Mouse (Mus musculus) kidney, adult 8-10 months (tissue): ENCODE measurements around the gene 1700015F17Rik.

ENCODE experiments used
- DNase-seq, 2 experiments: peaks; one replicate each; pipeline ENCODE4 v3.0.0; 2022

Gene 1700015F17Rik

DNA sequence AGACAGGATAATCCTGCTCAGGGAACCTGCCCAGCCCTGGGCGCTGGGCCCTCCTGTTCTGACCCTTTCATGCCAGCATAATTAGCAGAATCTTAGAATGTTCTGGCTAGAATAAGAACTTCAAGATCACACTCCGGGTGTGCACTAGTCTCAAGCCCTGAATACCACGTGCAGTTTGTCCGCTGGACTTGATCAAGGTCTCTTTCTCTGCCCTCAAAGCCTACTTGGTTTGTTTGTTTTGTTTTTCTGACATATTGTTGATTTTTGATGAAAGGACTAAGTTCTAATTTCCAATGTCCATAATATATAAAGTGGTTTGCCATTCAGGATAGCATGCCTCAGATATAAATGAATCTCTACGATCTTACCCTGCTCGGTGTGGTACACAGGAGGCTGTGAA lies at the start of gene 1700015F17Rik:
Gene 1700015F17Rik (minus strand): TSS at position 101 of the 400 bp plus-strand sequence.
- no peak for DNase-seq

DNA sequence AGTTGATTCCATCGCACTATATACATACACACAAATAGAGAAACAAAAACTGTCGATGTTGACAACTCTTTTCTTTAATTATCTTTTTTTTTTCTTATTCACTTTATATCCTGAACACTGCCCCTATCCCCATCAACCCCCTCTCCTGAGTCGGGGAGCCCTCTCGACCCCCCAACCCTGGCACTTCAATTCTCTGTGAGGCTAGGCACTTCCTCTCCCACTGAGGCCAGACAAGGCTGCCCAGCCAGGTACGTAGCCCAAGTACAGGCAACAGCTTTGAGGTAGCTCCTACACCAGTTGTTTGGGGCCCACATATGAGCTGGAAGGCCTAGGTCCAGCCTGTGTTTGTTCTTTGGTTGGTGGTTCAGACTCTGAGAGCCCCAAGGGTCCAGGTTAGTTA lies 36.5 kb upstream of the 1700015F17Rik start:
- no peak for DNase-seq

DNA sequence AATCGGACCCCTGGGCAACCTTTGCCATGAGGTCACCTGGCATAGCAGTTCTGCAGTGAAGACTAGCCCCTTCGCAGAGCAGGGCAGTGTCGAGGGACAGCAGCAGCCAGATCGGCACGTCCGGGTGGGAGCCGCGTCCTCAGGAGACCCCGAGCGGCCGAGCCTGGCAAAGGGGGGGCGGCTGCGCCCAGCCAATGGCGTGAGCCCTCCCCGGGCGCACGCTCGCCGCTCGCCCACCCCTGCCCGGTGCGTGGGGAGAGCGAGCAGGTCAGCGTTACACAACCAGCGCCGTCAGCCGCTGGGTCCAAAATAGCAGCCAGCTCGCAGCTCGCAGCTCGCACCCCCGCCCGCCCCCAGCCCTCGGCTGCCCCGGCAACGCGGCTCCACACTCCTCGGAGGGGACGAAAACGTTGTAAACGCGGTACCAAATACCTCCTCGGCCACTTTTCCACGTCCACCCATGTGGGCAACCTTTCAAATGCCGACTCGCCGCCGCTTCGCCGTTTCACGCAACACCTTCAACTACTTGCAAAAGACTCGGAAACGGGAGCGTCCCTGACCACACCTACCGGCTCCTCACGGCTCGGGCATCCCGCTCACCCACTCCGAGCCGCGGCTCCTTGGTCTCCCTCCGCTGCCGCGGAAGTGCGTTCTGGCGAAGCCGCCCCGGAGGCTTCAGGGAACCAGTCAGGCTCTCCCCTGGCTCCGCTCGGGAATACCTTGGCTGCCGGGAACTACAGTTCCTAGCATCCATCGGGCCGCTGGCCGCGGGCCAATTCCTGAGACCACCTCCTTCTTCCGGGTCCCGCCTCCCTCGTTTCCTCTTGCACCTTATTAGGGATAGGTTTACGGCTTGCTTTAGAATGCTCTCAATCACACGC lies 35.5 kb upstream of the 1700015F17Rik start, which contains the start of gene Cldn12:
Gene Cldn12 (minus strand): TSS at position 763 of the 881 bp plus-strand sequence.
- DNase-seq: peak; percentile 97 to 98

DNA sequence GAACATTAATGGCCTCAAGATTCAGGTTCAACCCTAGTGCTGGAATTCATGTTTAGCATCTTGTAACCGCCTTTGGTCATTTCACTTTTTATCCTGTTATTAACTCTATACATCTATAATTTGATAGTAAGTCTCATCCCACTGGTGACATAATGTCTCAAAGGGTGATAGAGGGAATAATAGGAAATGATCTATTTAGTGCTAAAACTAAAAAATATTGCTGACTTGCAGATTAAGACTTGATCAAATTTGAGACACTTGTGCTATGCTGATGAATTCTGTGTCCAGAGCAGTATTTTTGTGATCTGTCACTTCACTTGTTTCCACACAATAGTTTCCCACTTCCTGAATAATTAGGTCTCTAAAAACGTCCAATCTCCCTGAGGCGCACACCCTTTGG lies 32.5 kb upstream of the 1700015F17Rik start:
- no peak for DNase-seq

DNA sequence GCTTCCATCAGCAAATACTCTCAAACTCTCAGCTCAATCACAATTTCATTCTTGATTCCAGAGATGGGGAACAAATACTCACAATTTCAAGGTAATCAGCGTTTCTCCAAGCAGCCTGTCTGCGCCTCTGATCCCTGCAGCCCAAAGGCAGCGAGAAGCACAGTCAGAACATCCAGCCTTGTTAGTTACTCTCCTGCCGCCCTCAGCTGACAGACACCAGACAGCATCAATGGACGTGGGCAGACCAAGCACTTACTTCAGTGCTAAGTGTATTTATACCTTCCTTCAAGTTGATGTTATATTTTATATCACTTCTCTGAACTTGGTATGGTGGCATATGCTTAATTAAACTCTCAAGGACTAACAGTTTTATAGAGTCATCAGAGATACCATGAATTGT lies 32.0 kb upstream of the 1700015F17Rik start:
- no peak for DNase-seq

DNA sequence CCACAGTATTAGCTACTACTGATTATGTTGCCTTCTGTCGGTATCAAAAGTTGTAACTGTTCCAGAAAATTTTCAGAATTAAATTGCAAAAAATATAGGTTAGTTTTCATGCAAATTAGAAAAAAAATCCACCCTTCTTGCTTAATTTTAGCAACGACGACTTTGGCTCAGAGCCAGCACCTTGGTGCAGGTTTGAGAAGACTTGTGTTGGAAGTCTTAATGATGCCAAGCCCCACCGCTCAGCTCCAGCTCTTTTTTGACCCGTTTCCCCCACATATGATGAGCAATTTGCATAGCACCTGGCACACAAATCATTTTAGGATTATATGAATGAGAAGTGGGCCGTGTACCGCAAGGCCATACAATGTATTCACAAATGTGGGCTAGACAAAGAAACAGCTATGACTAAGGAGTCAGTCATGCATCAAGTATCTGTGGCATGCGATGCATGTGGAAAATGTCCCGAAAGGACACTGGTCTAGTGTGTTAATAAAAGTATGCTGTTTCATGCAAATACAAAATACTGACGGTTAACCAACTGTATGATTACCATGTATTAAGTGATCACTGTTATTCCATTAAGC lies 31.5 kb upstream of the 1700015F17Rik start:
- DNase-seq: no peak

DNA sequence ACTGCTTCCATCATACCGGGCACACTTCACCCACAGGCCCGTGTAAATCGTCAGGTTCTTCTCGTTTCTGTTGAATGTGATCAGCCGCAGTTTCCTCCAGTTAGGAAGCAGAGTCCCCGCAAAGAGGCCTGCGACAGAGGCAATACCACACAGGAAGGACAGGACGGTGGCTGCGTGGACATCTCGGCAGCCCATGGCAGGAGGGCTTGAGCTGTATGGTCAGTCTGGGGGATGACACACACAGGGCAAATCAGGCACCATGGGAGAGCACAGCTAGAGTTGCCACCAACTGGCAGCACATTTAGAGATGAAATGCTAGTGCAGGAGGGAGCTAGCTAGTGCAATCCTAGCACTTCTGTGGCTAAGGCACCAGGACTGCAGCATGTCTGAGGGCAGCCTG lies 29.3 kb upstream of the 1700015F17Rik start:
- DNase-seq: no peak

DNA sequence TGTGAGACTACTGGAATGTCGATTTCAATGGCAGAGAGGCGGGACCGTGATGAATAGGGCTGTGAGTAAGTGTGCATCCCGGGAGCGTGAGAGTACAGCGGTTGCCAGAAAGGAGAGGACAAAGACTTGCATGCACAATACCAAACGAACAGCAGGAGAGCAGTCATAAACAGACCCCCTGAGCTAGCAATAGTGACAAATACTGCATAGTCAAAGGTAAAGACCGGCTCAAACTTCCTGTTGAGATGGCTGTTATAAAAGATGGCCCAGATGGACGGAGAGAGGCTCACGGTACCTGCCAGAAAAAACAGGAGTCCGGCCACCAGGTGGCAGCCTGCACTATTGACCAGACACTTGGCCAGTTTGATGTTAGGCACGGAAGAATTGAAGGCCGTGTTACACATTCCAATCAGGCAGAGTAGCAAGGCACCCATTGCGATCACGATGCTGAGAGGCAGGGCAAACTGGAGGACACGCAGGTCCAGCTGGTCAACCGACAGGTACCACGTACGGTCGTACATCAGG lies 28.8 kb upstream of the 1700015F17Rik start:
- DNase-seq: peak; percentile 50 to 82

DNA sequence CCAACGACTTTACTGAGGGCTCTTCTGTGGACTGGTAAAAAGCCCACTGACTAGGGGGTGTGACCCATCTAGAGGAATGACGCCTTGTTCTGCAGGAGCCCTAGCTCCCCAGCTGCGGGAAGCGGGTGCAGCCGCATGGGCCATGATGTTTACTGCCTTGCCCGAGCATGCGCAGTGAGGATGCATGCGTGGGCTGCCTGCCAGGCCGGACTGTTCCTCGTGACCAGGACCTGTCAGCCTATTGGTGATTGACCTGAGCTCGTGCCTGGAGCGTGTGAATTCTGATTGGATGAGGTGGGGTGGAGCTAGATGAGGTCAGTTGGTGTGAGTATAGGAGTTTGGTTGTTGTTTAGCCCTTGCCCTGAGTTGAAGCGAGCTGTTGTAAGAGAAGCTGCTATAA lies 25.5 kb upstream of the 1700015F17Rik start:
- DNase-seq: no peak

DNA sequence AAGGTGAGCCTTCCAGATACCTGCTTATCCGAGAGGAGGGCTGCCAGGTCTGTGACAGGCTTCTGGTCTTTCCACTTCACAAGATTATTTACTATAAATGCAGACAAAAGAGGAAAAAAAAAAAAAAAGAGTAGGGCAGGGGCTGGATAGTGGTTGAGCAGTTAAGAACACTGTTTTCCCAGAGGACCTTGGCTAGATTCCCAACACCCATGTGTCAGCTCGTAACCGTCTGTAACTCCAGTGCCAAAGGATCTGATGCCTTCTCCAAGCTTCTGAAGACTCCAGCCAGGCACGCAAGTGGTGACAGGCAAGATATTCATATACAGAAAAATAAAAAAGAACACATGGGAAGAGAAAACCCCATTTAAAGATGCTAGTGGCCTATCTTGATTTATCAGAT lies 24.4 kb upstream of the 1700015F17Rik start:
- DNase-seq: no peak

DNA sequence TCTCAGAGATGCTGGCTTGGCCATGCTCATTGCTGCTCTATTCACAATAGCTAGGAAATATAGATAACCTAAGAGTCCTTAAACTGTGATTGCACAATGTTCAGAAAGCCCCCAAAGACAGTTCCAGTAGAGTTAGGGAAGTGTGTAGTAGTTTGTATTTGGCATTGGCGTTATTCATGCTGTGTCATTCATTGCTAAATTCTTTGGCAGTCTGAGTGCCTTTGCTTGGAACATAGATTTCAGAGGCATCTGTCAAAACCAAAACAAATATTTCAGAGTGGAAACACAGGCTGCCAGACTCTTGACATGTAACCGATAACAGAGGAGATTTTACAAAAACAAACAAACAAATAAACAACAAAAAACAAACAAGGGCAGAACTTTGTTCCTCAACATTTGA lies 22.6 kb upstream of the 1700015F17Rik start:
- no peak for DNase-seq

DNA sequence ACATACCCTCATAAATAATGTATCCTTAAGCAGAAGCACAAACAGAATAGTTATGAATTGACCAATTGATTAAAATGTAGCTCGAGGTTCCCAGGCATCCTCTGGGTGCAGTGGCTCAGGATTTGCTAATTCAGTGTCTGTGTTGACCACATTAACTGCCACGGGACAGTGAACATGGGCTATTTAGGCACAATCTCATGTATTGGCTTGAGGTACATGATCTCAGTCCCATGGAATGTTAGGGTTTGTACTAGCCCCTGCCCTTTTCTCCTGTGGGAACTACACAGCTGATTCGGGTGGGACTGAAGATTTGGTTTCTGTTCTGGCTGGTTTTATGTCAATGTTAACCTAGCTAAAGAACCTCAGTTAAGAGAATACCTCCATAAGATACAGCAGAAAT lies 17.4 kb upstream of the 1700015F17Rik start:
- DNase-seq: no peak

DNA sequence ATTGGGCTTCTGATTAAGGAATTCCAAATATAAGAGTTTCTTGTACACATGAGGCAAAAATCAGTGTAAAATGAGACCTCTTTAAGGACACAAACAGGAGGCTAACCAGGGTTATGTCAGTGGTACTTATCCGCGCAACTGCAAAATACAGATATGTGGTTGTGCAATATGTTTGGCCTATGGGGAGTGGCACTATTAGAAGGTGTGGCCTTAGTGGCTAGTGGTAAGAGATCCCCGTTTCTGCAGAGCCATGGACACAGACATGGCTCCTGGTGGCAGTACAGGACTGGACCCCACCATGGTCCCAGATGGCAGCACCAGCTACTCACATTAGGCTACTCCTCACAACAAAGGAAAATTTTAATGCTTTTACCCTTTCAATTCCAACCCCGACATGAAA lies 16.1 kb upstream of the 1700015F17Rik start:
- DNase-seq: no peak

DNA sequence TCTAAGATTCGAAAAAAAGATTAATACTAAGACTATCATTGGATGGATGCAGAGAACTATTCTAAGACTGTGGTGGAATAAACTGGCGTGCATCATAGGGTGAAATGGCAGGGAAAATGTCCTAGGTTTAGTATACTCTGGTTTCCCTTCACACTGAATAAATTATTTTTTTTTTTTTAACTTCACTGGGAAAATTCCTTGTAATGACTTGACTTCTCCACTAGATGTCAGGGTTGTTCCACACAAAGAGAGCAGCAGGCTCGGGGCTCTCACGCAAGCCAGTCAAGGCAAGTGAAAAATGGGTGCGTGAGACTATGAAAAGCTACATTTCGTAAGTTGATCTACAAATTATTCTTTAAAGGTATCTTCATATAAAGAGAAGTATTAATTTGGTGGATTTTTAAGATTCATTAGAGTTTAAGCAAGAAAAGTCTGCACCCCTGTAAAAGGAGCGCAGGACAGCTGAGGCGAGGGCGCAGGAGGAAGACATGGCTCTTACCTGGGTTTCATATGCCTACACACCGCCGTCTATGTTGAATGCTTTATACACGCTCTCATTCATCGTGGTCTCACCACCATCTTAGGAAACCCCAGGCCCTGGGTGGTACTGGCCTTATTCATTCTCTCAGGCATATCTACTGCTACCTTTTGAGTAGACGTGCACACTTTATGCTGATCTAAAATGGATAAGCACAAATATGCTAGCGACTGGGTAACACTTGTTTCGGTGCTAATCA lies 15.5 kb upstream of the 1700015F17Rik start:
- DNase-seq: no peak

DNA sequence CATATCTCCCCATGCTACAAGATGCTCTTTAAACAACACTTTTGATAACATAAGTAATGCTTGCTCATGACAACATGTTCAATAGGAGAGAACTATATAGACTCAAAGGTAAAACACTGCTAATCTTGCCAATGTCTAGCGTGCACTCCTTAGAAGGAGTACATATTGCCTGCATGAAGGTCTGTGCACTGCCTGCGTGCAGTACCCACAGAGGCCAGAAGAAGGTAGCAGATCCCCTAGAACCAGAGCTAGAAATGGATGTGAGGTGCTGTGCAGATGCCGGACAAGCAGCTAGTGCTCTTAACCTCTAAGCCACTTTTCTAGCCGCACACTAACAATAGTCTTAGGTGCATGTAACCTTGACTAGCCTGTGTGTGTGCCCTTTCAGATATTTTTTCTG lies 13.2 kb upstream of the 1700015F17Rik start:
- DNase-seq: no peak

DNA sequence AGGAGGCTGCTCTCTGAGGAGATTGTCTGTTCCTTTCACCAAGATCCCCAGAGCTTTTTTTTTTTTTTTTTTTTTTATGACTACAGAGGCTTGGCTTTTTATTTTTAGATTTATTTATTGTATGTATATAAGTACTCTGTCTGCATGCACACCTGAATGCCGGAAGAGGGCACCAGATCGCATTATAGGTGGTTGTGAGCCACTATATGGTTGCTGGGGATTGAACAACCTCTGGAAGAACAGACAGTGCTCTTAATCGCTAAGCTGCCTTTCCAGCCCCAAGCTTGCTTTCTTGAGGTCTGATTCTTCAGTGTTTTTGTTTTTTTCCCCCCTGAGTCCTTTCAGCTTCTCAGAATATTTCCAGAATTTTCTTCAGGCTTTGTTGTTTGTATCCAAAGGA lies 7.1 kb upstream of the 1700015F17Rik start:
- DNase-seq: no peak

DNA sequence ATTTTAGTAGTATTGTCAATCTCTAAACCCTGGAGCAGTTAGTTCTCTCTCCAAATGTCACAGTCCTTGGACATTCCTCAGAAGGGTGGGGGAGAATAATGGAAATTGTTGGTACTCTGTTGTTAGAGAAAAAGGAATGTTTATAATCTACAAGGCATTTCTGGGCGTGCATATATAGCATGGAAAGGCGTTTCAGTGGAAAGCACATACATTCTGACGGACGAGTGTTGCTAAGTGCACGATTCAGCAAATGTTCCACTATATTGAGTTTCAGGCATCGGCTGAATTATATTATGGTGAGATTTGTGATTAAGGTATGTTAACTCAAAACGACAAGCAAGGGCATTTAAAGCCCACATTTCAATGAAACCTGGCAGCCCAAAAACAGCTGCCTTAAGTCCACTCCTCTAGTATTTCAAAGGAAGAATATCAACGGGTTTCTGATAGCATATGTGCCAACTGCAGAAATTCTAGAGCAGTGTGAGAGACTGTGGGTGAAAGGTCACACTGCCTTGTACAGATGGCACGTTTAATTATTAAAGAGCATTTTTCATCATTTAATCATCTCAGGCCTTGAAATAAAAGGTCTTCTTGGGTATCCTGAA lies 4.4 kb upstream of the 1700015F17Rik start:
- DNase-seq: no peak

DNA sequence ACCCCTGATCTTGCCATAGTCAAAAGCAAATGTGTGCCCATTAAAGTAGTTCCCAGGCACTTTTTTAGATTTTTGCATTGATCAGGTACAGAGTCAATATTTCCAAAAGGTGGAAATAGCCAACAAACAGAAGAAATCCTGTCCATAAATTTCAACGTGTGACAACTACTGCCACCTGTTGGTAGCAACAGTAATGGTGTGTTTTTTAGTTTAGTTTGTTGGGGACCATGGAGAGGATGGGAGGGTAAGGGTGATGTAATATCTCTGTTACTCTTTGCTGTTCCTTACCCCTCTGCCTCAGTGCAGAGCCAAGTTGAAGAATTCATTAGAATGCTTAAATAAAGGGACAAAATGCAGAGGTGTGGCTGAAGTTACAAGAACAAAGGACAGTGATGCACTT lies 2.7 kb upstream of the 1700015F17Rik start:
- peak in 1 of 2 experiments; percentile 6 for DNase-seq

DNA sequence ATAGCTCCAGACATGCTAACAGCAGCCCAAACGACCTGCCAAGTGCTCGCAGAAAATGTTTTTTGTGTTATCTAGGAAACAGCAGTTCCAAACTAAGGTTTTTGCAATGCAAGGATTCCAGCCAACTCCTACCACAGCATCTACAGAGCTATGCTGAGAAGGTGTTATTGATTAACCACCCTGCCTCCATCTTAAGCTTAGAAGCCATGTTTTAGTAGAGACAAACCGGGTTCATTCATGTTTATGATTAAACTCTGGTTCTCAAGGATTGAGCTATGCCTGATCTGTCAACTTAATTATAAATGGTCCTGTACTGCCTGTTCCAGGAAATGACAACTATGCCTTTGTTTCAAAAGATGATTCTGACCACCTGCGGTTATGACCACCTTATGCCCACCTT lies 2.8 kb downstream of the 1700015F17Rik start:
- peak; percentile 11 to 38 for DNase-seq

DNA sequence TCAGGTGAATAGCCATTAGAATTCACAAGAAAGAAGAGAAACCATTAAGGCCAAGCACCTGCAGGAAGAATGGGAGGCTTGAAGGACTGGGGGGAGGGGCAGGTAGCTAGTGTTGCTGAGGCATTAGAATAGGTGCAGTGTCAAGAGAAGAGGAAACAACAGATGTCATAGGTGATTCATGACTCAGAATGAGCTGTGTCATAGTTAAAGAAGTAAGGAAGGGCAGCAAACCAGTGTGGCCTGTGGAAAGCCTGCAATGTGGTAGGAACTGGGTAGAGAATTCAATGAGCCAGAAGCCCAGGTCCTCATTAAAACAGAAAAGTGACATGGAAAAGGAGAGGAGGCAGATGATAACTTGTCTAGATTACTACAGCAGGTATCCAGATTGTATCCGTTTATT lies 13.7 kb downstream of the 1700015F17Rik start:
- DNase-seq: no peak

DNA sequence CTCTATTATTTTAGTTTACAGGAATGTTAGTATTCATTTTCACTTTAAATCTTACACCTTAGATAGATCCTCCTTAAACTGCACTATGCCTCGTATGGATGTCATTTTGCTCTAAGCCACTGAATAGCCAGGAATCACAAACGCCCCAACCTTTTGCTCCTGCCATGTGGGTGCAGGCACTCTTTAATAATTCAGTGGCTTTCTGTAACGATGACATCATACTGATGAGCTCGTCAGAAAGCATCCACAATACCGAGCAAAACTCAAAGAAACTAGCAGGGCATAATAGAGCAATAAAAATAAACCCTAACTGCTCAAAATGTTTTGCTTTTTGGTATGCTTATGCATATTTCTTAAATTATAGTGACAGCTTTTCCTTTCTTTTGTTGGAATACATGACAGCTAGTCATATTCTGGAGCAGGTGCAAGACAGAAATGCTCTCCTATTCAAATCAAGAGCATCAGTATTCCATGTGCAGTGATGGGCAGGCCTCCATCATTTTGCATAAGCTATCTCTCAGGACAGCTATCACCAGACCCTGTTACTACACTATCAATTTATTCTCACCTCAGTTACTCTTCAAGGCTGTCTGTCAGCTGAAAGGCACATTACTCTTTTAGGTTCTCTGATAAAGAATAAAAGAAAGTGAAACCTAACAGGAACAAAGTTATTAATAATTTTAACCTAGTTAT lies 47.1 kb downstream of the 1700015F17Rik start:
- DNase-seq: no peak

DNA sequence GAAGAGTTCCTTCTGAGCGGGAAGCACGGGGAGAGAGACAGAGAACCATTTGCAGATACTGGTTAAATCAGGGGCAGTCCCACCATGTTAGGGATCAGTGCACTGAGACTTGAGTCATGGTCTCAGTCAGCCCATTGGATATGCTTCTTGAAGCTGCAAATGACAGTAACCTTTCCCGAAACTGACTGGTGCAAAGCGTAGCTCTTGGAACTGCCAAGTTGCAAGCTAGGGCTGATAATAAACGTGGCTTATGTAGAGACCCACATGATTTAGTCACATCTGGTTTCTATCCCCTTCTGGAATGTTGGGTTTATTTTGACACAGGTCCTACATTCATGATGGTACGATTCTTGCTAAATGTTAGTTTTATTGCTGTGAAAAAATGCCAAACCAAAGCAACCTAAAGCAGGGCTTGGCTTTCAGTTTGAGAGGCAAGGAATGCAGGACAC lies 55.2 kb downstream of the 1700015F17Rik start:
- no peak for DNase-seq
